Mouse (Mus musculus) cerebellum, adult 11 months (tissue): ENCODE data around the gene Ric1.
"Not testable (repeated sequence)": the region's sequence is repeated elsewhere in the genome, so short reads cannot be mapped to it uniquely, and the experiment has no call there.

Experiments used
- DNase-seq: peaks from one replicate; pipeline ENCODE4 v3.0.0; 2022

The Ric1 gene

GRCm38 (mm10) chr19:29534030-29534429 lies 11.9 kb downstream of the Ric1 start:
- DNase-seq: no peak

DNA sequence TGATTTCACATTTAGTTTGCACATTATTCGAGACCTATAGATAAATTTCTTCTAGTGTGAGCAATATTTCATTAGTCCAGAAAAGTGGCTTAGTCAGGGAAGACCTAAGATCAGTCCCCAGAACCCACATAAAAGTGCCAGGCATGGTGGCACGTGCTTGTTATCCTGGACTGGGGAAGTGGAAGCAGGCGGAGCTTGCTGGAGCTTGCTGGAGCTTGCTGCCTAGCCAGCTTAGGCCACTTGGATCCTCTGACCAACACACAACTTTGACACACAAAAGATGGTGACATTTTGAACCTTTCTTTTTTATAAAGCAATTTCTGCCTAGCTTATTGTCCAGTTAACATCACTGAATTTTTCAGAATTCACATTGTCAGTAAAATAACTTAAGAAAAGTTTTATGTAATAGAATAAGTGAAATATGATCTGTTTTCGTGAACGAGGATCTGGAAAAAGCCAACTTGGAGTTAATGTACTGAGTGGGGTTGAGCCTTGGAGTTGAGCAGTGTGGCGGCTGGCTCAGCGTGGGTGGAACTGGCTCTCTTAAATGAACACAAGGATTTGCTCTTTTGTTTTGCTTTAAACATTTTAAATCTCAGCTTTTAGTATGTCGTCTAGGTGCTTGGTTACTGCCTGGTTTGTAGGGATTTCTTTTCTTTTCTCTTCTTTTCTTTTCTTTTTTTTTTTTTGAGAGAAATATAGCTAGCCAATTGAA lies 20.3 kb downstream of the Ric1 start:
- no peak for DNase-seq

DNA sequence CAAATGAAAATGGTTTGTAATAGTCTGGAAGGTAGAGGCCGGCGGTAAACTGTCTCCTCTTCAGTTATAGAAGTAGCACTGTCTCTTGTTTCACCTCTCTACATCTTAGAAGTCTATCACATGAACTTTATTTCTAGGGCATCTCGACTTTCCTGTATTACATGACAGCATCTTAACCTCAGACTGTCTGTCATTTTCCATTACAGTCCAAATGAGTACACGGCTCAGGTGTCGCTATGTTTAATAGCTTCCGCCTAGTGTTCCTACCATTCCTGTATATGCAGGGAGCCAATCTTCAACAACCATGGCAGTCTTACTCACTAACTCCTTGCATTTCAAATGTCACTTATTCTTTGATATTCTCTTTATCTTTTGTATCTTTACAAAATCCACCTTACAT lies 21.9 kb downstream of the Ric1 start:
- DNase-seq: no peak

GRCm38 (mm10) chr19:29550618-29551017 lies 28.5 kb downstream of the Ric1 start:
- DNase-seq: no peak

DNA sequence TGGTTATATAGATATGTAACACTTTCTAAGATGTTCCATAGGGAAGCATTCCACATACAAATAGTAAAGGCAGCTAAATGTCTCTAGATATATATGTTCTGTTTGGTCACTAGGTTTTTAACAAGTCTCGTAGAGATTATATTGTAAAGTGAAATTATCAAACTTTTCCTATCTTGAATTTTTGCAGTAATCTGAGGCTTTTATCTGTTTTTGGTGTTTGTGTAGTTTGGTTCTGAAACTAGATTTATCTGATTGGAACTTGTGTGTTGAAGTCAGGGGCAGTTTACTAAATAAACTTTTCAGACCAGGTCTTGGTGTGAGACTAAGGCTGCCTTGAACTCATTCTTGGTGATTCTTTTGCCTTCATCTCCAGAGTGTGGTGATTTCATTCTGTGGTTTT lies 29.0 kb downstream of the Ric1 start:
- DNase-seq: no peak

- DNase-seq: not testable (repeated sequence)
Measured at GRCm38 (mm10) chr19:29551980-29552379, 29.9 kb downstream of the Ric1 start.

DNA sequence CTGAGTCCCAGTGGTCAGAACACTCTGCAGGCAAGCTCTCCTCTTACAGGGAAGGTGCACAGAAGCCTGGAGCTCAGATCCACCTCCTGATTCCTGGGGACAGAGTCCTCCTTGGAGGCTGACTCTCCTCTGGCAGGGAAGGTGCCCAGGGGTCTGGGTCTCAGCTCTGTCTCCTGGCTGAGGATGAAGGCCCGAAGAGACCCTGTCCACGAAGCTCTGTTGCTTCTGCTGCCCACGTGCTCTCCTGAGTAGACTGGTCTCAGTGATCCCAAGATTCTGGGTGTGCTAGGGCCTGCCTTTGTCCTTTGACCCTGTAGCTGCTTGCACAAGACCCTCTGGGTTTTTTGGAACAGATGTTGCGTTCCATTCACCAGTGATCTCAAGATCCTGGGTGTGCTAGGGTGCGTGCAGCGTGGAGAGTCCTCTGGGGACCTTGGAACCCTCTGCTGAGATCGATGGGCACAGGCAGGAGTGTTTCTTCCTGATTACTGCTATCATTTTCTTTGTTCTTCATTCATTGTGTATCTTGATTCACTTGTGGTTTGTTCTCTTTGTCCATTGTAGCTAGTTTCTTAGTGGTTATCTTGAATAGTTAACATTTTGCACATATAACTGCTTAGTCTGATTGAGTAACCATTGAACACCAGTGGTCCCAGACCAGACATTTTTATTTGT lies 35.2 kb downstream of the Ric1 start:
- DNase-seq: not testable (repeated sequence)

GRCm38 (mm10) chr19:29562166-29562565 lies 40.1 kb downstream of the Ric1 start:
- DNase-seq: no peak

DNA sequence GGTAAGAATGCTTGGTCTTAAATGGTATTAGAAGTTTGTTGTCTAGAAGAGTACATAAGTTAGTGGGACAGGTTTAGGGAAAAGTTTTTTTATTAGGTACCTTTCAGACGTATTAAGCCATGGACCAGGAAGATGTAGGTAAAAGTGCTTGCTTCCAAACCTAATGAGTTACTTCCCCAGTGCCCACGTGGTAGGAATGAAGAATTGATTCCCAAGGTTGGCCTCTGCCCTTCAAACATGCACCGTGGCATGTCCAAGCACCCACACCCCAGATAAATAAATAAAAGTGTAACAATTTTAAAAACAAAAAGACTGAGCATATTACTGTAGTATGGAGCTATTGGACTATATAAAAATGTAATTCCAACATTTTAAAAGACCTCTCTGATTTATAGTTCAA lies 40.5 kb downstream of the Ric1 start:
- no peak for DNase-seq

DNA sequence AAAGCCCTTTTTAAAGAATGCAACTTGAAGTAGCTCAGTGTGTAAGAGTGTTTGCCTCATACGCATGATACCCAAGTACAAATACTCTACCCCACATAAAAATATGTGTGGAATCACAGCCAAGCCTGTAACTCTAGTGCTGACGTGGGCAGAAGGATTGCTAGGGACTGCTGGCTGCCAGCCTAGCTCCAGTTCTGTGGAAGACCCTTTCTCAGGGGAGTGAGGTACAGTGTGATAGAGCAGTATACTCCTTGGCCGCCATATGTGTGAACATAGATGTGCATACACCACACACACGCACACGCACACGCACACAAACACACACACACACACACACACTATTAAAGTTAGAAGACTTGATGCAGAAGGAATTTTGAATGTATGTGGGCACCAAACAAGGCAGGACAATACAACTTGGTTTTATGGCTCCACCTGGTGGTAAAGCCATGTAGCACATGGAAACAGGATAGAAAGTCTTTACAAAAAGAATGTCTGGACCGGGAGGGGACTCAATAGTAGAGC lies 41.2 kb downstream of the Ric1 start:
- DNase-seq: peak; percentile 37

GRCm38 (mm10) chr19:29566512-29566911 lies 44.4 kb downstream of the Ric1 start:
- no peak for DNase-seq

- no peak for DNase-seq
Measured at GRCm38 (mm10) chr19:29582439-29582838, 60.4 kb downstream of the Ric1 start.

- no peak for DNase-seq
Measured at GRCm38 (mm10) chr19:29583734-29584133, 61.7 kb downstream of the Ric1 start.

- not testable (repeated sequence) for DNase-seq
Measured at GRCm38 (mm10) chr19:29593783-29594182, 71.7 kb downstream of the Ric1 start.

- DNase-seq: no peak
Measured at GRCm38 (mm10) chr19:29596276-29596675, 74.2 kb downstream of the Ric1 start.

GRCm38 (mm10) chr19:29596985-29597384 lies 74.9 kb downstream of the Ric1 start:
- no peak for DNase-seq

- no peak for DNase-seq
Measured at GRCm38 (mm10) chr19:29598981-29599380, 76.9 kb downstream of the Ric1 start.

DNA sequence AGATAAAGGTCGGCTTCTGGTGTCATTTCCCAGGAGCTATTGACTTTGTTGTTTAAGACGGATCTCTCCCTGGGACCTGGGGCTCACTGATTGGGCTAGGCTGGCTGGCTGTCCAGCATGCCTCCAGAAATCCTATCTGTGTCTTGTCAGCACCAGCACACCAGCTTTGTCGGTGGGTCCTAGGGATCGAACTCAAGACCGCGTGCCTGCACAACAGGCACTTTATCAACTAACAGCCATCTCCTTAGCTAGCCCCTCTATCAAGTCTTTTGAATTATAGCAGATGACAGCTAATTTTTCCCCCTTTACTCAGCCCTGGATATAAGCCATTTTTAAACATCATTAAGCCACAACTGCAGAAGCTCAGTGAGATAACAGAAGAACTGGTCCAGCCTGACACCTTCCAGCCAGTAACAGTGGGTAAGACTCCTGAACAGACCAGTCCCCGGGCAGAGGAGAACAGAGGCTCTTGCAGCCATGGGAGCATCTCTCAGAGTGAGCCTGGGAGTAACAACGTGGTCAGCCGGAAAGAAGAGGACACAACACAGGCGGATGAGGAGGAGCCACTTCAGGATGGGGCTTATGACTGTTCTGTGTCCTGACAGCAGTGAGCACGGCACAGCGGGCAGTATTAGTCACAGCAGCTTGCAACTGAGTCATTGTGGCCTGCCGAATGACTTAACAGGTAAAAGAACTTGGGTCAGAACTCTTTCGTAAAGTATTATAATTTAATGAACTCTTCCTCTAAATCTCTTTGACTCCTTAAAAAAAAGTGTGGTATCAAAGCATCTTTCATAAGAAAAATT lies 81.7 kb downstream of the Ric1 start:
- no peak for DNase-seq

- no peak for DNase-seq
Measured at GRCm38 (mm10) chr19:29604653-29605052, 82.6 kb downstream of the Ric1 start.

GRCm38 (mm10) chr19:29607521-29607920 lies 85.4 kb downstream of the Ric1 start:
- no peak for DNase-seq

DNA sequence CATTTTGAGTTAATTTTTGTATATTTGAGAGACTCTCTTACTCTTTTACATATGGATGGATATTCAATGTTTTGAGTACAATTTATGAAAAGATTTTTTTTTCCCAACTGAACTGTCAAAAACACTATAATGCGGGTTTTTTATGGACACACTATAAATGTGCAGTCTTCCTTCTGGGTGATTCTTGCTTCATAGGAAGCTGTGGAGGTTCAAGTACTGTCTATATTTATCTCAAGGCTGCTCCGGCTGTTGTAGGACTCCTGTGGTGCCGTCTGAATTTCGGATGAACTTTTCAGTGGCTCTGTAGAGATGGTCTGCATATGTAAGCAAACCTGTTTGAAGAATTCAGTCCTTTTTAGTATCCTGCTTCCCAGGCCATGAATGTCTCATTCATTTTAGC lies 86.1 kb downstream of the Ric1 start:
- DNase-seq: no peak

DNA sequence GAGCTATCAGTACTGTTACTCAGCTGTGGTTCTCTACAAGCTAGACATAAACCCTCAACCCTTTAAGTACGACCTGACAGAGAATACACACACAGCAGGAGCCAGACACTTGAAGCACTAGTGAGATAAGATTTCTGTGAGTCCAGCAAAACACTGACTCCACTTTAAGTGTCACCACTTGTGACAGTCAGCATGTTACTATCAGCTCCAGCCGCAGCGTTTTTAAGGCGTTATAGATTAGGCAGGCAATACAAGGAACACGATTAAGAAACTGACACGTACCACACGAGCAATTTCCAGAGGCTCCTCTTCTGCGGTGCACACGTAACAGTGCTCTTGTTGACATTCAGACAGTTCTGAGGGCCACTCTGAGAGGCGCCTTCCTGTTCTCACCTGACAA lies 88.8 kb downstream of the Ric1 start:
- no peak for DNase-seq

DNA sequence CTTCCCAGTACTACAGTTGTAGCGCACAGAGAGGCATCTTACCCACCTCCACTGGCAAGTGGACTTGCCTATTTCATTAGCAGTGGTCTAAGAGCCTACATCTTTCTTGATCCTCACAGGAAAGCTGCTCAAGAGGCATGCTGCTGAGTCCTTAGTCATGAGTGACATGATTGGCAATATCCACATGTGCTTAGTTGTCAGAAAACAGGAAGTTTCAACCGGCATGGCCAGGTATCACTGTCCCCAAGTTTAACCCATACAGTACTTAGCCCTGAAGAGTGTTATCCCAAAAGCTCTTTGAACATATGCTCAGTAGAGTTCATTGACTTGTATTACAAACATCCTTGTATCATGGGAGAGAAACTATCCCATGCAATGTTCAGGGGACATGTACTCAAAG lies 90.0 kb downstream of the Ric1 start:
- no peak for DNase-seq

- DNase-seq: no peak
Measured at GRCm38 (mm10) chr19:29641055-29641454, 119.0 kb downstream of the Ric1 start.
